Mouse (Mus musculus) limb, embryonic 15.5 days (tissue): Measurements from ENCODE around the gene Ddx39b. TPM values are rescaled to one million over a fixed set of nuclear protein-coding genes. Genes with fewer than 3 reads are reported as not detected.

ENCODE experiments used
- ATAC-seq: fragments of 200-750 bp; cut with Nextera tagmentation; 2 replicates; pipeline ENCODE4 v1.8.0; 2017; ENCODE audit warnings: low read depth, moderate TSS enrichment; ENCODE audit not compliant: insufficient number of reproducible peaks, low FRiP score, low TSS enrichment
- H3K27ac ChIP-seq: fragments of 300-500 bp; sonication (generic); 2 replicates; pipeline ENCODE4 v1.5.1; 2015; ENCODE audit warnings: moderate library complexity, mild to moderate bottlenecking, inconsistent platforms
- H3K27me3 ChIP-seq: fragments of 300-500 bp; sonication (generic); 2 replicates; pipeline ENCODE4 v1.6.1; 2015; ENCODE audit warnings: inconsistent platforms
- H3K36me3 ChIP-seq: fragments of 300-500 bp; sonication (generic); 2 replicates; pipeline ENCODE4 v1.6.1; 2015; ENCODE audit warnings: inconsistent platforms
- H3K4me1 ChIP-seq: fragments of 300-500 bp; sonication (generic); 2 replicates; pipeline ENCODE4 v1.6.1; 2015; ENCODE audit warnings: inconsistent platforms
- H3K4me2 ChIP-seq: fragments of 300-500 bp; sonication (generic); 2 replicates; pipeline ENCODE4 v1.6.1; 2015; ENCODE audit warnings: mild to moderate bottlenecking, inconsistent platforms
- H3K4me3 ChIP-seq: fragments of 300-500 bp; sonication (generic); 2 replicates; pipeline ENCODE4 v1.5.1; 2015; ENCODE audit warnings: mild to moderate bottlenecking, inconsistent platforms
- H3K9ac ChIP-seq: fragments of 300-500 bp; sonication (generic); 2 replicates; pipeline ENCODE4 v1.6.1; 2015; ENCODE audit warnings: inconsistent platforms
- H3K9me3 ChIP-seq: fragments of 300-500 bp; sonication (generic); 2 replicates; pipeline ENCODE4 v1.6.1; 2016; ENCODE audit warnings: inconsistent platforms
- WGBS: fragments of 180-500 bp; shearing (Covaris S2); methylation state at CpG from one replicate; pipeline ENCODE4 v1.1.7; 2015; 5-methylcytosine and 5-hydroxymethylcytosine counted together
- polyA plus RNA-seq: library from polyadenylated mRNA; unstranded; fragments of >200 nt; fragmentation: Nextera tagmentation; extraction: Ambion mirVana; gene quantifications from 2 replicates; pipeline ENCODE4 v1.2.1, GENCODE M21; 2015

Gene Ddx39b
- polyA plus RNA-seq, result 401 and 418 TPM in 2 replicates

- Histone ChIP-seq H3K27me3 (no peaks in the 10 kb centered on the region), H3K9me3 (no peaks in the 10 kb centered on the region), H3K4me3 (peak within 1 kb of the TSS; percentile 89), H3K9ac (peak within 1 kb of the TSS; percentile 92), H3K4me1 (peaks cover 50% of the 10 kb centered on the region), H3K27ac (peak within 1 kb of the TSS; percentile 98), H3K4me2 (peak within 1 kb of the TSS; percentile 76), H3K36me3 (peaks cover 30% of the 10 kb centered on the region)
- under 1% methylated on average over 69 of the region's 69 CpGs for WGBS
- peak; percentile 93 for ATAC-seq
These were observed at the start of gene Ddx39b for GRCm38 (mm10) chr17:35241305-35242014. TSS of gene Ddx39b (plus strand) at chr17:35241746.

GRCm38 (mm10) chr17:35192924-35193323 lies 48.6 kb upstream of the Ddx39b start:
- 84% methylated on average over 5 of the region's 5 CpGs for WGBS
- H3K4me2 ChIP-seq, result no peak overlapping the region
- H3K27ac ChIP-seq, result no peak overlapping the region
- no peaks in the 10 kb centered on the region for H3K36me3 ChIP-seq
- peaks cover 22% of the 10 kb centered on the region for H3K4me1 ChIP-seq
- no peak overlapping the region for H3K4me3 ChIP-seq
- no peaks in the 10 kb centered on the region for H3K9me3 ChIP-seq
- no peak overlapping the region for H3K9ac ChIP-seq
- peaks cover 34% of the 10 kb centered on the region for H3K27me3 ChIP-seq
- no peak for ATAC-seq

- H3K36me3 ChIP-seq, result no peaks in the 10 kb centered on the region
- H3K9me3 ChIP-seq, result no peaks in the 10 kb centered on the region
- peak within 1 kb of the TSS; percentile 46 for H3K4me3 ChIP-seq
- no peak within 1 kb of the TSS for H3K27ac ChIP-seq
- H3K4me1 ChIP-seq, result peaks cover 22% of the 10 kb centered on the region
- H3K4me2 ChIP-seq, result peak within 1 kb of the TSS; percentile 87
- 57% methylated on average over 28 of the region's 28 CpGs for WGBS
- no peak for ATAC-seq
- H3K9ac ChIP-seq, result no peak within 1 kb of the TSS
- peaks cover 38% of the 10 kb centered on the region for H3K27me3 ChIP-seq
These were observed 47.4 kb upstream of the Ddx39b start, which contains the start of gene Ltb for GRCm38 (mm10) chr17:35193881-35194843. TSS of gene Ltb (plus strand) at chr17:35194439.

GRCm38 (mm10) chr17:35194844-35195630 lies 46.5 kb upstream of the Ddx39b start:
- H3K4me3 ChIP-seq, result peak overlapping the region; percentile 46
- H3K4me1 ChIP-seq, result peaks cover 22% of the 10 kb centered on the region
- peak overlapping the region; percentile 52 for H3K9ac ChIP-seq
- no peaks in the 10 kb centered on the region for H3K9me3 ChIP-seq
- H3K36me3 ChIP-seq, result no peaks in the 10 kb centered on the region
- H3K4me2 ChIP-seq, result peak overlapping the region; percentile 87
- ATAC-seq, result no peak
- peaks cover 41% of the 10 kb centered on the region for H3K27me3 ChIP-seq
- no peak overlapping the region for H3K27ac ChIP-seq
- WGBS, result 41% methylated on average over 19 of the region's 19 CpGs

GRCm38 (mm10) chr17:35195631-35196320 lies 45.8 kb upstream of the Ddx39b start:
- H3K9ac ChIP-seq, result peak overlapping the region; percentile 52
- no peaks in the 10 kb centered on the region for H3K36me3 ChIP-seq
- 2% methylated on average over 66 of the region's 66 CpGs for WGBS
- no peak overlapping the region for H3K27ac ChIP-seq
- H3K27me3 ChIP-seq, result peaks cover 47% of the 10 kb centered on the region
- peaks cover 22% of the 10 kb centered on the region for H3K4me1 ChIP-seq
- H3K4me2 ChIP-seq, result peak overlapping the region; percentile 87
- H3K9me3 ChIP-seq, result no peaks in the 10 kb centered on the region
- H3K4me3 ChIP-seq, result peak overlapping the region; percentile 46
- peak; percentile 73 for ATAC-seq

- H3K27me3 ChIP-seq, result peaks cover 51% of the 10 kb centered on the region
- peaks cover 22% of the 10 kb centered on the region for H3K4me1 ChIP-seq
- no peak for ATAC-seq
- H3K9ac ChIP-seq, result no peak overlapping the region
- no peaks in the 10 kb centered on the region for H3K36me3 ChIP-seq
- no peak overlapping the region for H3K27ac ChIP-seq
- 27% methylated on average over 9 of the region's 9 CpGs for WGBS
- peak overlapping the region; percentile 46 for H3K4me3 ChIP-seq
- H3K4me2 ChIP-seq, result peak overlapping the region; percentile 87
- H3K9me3 ChIP-seq, result no peaks in the 10 kb centered on the region
These were observed 45.3 kb upstream of the Ddx39b start for GRCm38 (mm10) chr17:35196321-35196641.

- no peaks in the 10 kb centered on the region for H3K9me3 ChIP-seq
- H3K27ac ChIP-seq, result no peak overlapping the region
- H3K36me3 ChIP-seq, result no peaks in the 10 kb centered on the region
- no peak overlapping the region for H3K4me3 ChIP-seq
- H3K4me2 ChIP-seq, result no peak overlapping the region
- no peak overlapping the region for H3K9ac ChIP-seq
- H3K27me3 ChIP-seq, result peaks cover 57% of the 10 kb centered on the region
- no peak for ATAC-seq
- H3K4me1 ChIP-seq, result peaks cover 26% of the 10 kb centered on the region
- WGBS, result 35% methylated on average over 6 of the region's 6 CpGs
These were observed 44.4 kb upstream of the Ddx39b start for GRCm38 (mm10) chr17:35197126-35197525.

- Histone ChIP-seq H3K4me2 (no peak overlapping the region), H3K27ac (no peak overlapping the region), H3K36me3 (no peaks in the 10 kb centered on the region), H3K4me1 (peaks cover 26% of the 10 kb centered on the region), H3K9me3 (no peaks in the 10 kb centered on the region), H3K9ac (no peak overlapping the region), H3K4me3 (no peak overlapping the region), H3K27me3 (peaks cover 64% of the 10 kb centered on the region)
- no peak for ATAC-seq
- 48% methylated on average over 7 of the region's 7 CpGs for WGBS
These were observed 43.5 kb upstream of the Ddx39b start for GRCm38 (mm10) chr17:35198029-35198428.

GRCm38 (mm10) chr17:35198946-35199345 lies 42.6 kb upstream of the Ddx39b start:
- Histone ChIP-seq H3K27me3 (peaks cover 69% of the 10 kb centered on the region), H3K27ac (no peak overlapping the region), H3K4me3 (no peak overlapping the region), H3K4me2 (no peak overlapping the region), H3K4me1 (peaks cover 26% of the 10 kb centered on the region), H3K36me3 (no peaks in the 10 kb centered on the region), H3K9ac (no peak overlapping the region), H3K9me3 (no peaks in the 10 kb centered on the region)
- no peak for ATAC-seq
- 27% methylated on average over 8 of the region's 8 CpGs for WGBS

- H3K27me3 ChIP-seq, result peaks cover 67% of the 10 kb centered on the region
- ATAC-seq, result no peak
These were observed 41.1 kb upstream of the Ddx39b start for GRCm38 (mm10) chr17:35200398-35200797.

GRCm38 (mm10) chr17:35201128-35201527 lies 40.4 kb upstream of the Ddx39b start:
- H3K4me2 ChIP-seq, result no peak overlapping the region
- H3K9ac ChIP-seq, result no peak overlapping the region
- no peaks in the 10 kb centered on the region for H3K36me3 ChIP-seq
- no peaks in the 10 kb centered on the region for H3K9me3 ChIP-seq
- peaks cover 7% of the 10 kb centered on the region; the same call in 1 of the 2 replicates for H3K4me1 ChIP-seq
- H3K4me3 ChIP-seq, result peak overlapping the region; percentile 12; the same call in 1 of the 2 replicates
- H3K27ac ChIP-seq, result no peak overlapping the region
- H3K27me3 ChIP-seq, result peaks cover 60% of the 10 kb centered on the region
- ATAC-seq, result no peak
- 77% methylated on average over 11 of the region's 11 CpGs for WGBS

More at GRCm38 (mm10) chr17:35200398-35200797, 41.1 kb upstream of the Ddx39b start:
- Histone ChIP-seq H3K9ac (no peak overlapping the region), H3K4me3 (no peak overlapping the region), H3K4me2 (no peak overlapping the region), H3K27ac (no peak overlapping the region), H3K36me3 (no peaks in the 10 kb centered on the region), H3K9me3 (no peaks in the 10 kb centered on the region), H3K4me1 (peaks cover 14% of the 10 kb centered on the region)
- WGBS, result 85% methylated on average over 10 of the region's 11 CpGs
